In genomic region chr11:103141944-103142255, GRCm38 (mm10) we compare ENCODE assay signal across 8 mouse cellular contexts. TPM values are rescaled to one million over a fixed set of nuclear protein-coding genes. Genes with fewer than 3 reads are reported as not detected.
A peak's percentile ranks its signal among the peaks of the same experiment; 100 is the strongest.
DNase-seq lines count a peak whose midpoint lies in the region; ATAC-seq lines count a peak whose summit lies in the region.

No protein-coding gene starts in this region.

- H3K4me3 ChIP-seq in hindbrain, embryonic 15.5 days: no peak overlapping the region
- no peak overlapping the region for H3K4me3 ChIP-seq in liver, embryonic 15.5 days (replicated peaks)

- peak overlapping the region; percentile 14 for H3K9ac ChIP-seq in hindbrain, embryonic 15.5 days
- no peak overlapping the region for H3K9ac ChIP-seq in liver, embryonic 15.5 days

- H3K36me3 ChIP-seq in hindbrain, embryonic 15.5 days: peaks cover 19% of the 10 kb centered on the region
- peaks cover 19% of the 10 kb centered on the region for H3K36me3 ChIP-seq in liver, embryonic 15.5 days (replicated peaks)

- H3K27me3 ChIP-seq in hindbrain, embryonic 15.5 days: no peaks in the 10 kb centered on the region
- no peaks in the 10 kb centered on the region for H3K27me3 ChIP-seq in liver, embryonic 15.5 days

- intact Hi-C loops in heart, postnatal 25 days (cut with DNase I): no loop called here
- intact Hi-C loops in left cerebral cortex, postnatal 14 days (cut with DNase I): no loop called here

- peak overlapping the region; percentile 93 for H3K27ac ChIP-seq in hindbrain, embryonic 15.5 days (replicated peaks)
- peak overlapping the region; percentile 55 for H3K27ac ChIP-seq in liver, embryonic 15.5 days (replicated peaks)

- WGBS in hindbrain, embryonic 15.5 days: 22% methylated on average over 1 of the region's 1 CpGs
- 47% methylated on average over 1 of the region's 1 CpGs for WGBS in liver, embryonic 15.5 days (ENCODE audit: insufficient replicate concordance)

- ATAC-seq in hindbrain, embryonic 15.5 days (ENCODE audit: low FRiP score, low read depth): no peak
- peak; percentile 23; the same call in 1 of the 2 replicates for ATAC-seq in liver, embryonic 15.5 days (ENCODE audit: insufficient read depth)

- H3K4me1 ChIP-seq in hindbrain, embryonic 15.5 days (replicated peaks): peaks cover 26% of the 10 kb centered on the region
- H3K4me1 ChIP-seq in liver, embryonic 15.5 days (replicated peaks): peaks cover 55% of the 10 kb centered on the region

- H3K4me2 ChIP-seq in hindbrain, embryonic 15.5 days: peak overlapping the region; percentile 11; the same call in 1 of the 2 replicates
- no peak overlapping the region for H3K4me2 ChIP-seq in liver, embryonic 15.5 days

- peak; percentile 24 to 42 for DNase-seq in heart, adult 18-20 months
- DNase-seq in heart, postnatal 25 days (ENCODE audit: low spot score): no peak
- DNase-seq in brain, adult 2 months (ENCODE audit: low read depth, low spot score): peak; percentile 62
- DNase-seq in left cerebral cortex, adult 18-20 months (ENCODE audit: low spot score in 2 of 2): no peak
- DNase-seq in left cerebral cortex, postnatal 14 days (ENCODE audit: low spot score in 2 of 2): no peak
- DNase-seq in spleen, postnatal 10 days (ENCODE audit: low spot score in 2 of 2): no peak

- no peaks in the 10 kb centered on the region for H3K9me3 ChIP-seq in hindbrain, embryonic 15.5 days
- no peaks in the 10 kb centered on the region for H3K9me3 ChIP-seq in liver, embryonic 15.5 days (replicated peaks)

RNA-seq across cellular contexts. Expression of gene Hexim2, which starts 9.7 kb away (rescaled TPM):
- 1 to 10 TPM; 1.6 to 1.7 TPM for total RNA-seq in heart, adult 18-20 months (2021)
- 1 to 10 TPM; 1.3 to 2.3 TPM for total RNA-seq in heart, postnatal 25 days (2021)
- 23.5 and 28.4 TPM in 2 replicates for polyA plus RNA-seq in hindbrain, embryonic 15.5 days (2015; fragmentation: Nextera tagmentation; extraction: Ambion mirVana)
- polyA plus RNA-seq in liver, embryonic 15.5 days (2015; fragmentation: Nextera tagmentation; extraction: Ambion mirVana): 4.2 and 4.7 TPM in 2 replicates
- 10 to 100 TPM; 16.1 to 16.2 TPM for total RNA-seq in left cerebral cortex, adult 18-20 months (2021)
- 10 to 100 TPM; 15.4 TPM for total RNA-seq in left cerebral cortex, postnatal 14 days (2021)

RNA-seq across cellular contexts. Expression of gene Hexim1, which starts 25.9 kb away (rescaled TPM):
- 10 to 100 TPM; 20.0 to 21.5 TPM for total RNA-seq in heart, adult 18-20 months (2021)
- total RNA-seq in heart, postnatal 25 days (2021): 10 to 100 TPM; 17.5 to 18.8 TPM
- 3.7 and 3.9 TPM in 2 replicates for polyA plus RNA-seq in hindbrain, embryonic 15.5 days (2015; fragmentation: Nextera tagmentation; extraction: Ambion mirVana)
- 1.8 and 1.9 TPM in 2 replicates for polyA plus RNA-seq in liver, embryonic 15.5 days (2015; fragmentation: Nextera tagmentation; extraction: Ambion mirVana)
- 10 to 100 TPM; 42.6 to 52.8 TPM for total RNA-seq in left cerebral cortex, adult 18-20 months (2021)
- total RNA-seq in left cerebral cortex, postnatal 14 days (2021): 10 to 100 TPM; 43.7 to 45.4 TPM

RNA-seq across cellular contexts. Expression of gene Fmnl1, which starts 29.0 kb away (rescaled TPM):
- 10 to 100 TPM; 18.1 to 20.2 TPM for total RNA-seq in heart, adult 18-20 months (2021)
- 10 to 100 TPM; 15.1 to 18.2 TPM for total RNA-seq in heart, postnatal 25 days (2021)
- 7.0 and 7.8 TPM in 2 replicates for polyA plus RNA-seq in hindbrain, embryonic 15.5 days (2015; fragmentation: Nextera tagmentation; extraction: Ambion mirVana)
- 5.7 and 6.2 TPM in 2 replicates for polyA plus RNA-seq in liver, embryonic 15.5 days (2015; fragmentation: Nextera tagmentation; extraction: Ambion mirVana)
- total RNA-seq in left cerebral cortex, adult 18-20 months (2021): 100 to 1,000 TPM; 169 to 206 TPM
- 100 to 1,000 TPM; 132 to 143 TPM for total RNA-seq in left cerebral cortex, postnatal 14 days (2021)

RNA-seq across cellular contexts. Expression of gene Acbd4, which starts 40.4 kb away (rescaled TPM):
- 10 to 100 TPM; 28.6 to 41.4 TPM for total RNA-seq in heart, adult 18-20 months (2021)
- total RNA-seq in heart, postnatal 25 days (2021): 10 to 100 TPM; 36.7 to 39.0 TPM
- polyA plus RNA-seq in hindbrain, embryonic 15.5 days (2015; fragmentation: Nextera tagmentation; extraction: Ambion mirVana): 11.1 and 13.3 TPM in 2 replicates
- 60.6 and 60.9 TPM in 2 replicates for polyA plus RNA-seq in liver, embryonic 15.5 days (2015; fragmentation: Nextera tagmentation; extraction: Ambion mirVana)
- total RNA-seq in left cerebral cortex, adult 18-20 months (2021): 10 to 100 TPM; 85.2 to 90.4 TPM
- total RNA-seq in left cerebral cortex, postnatal 14 days (2021): 10 to 100 TPM; 71.3 to 71.5 TPM

RNA-seq across cellular contexts. Expression of gene Plcd3, which starts 40.4 kb away (rescaled TPM):
- 10 to 100 TPM; 11.0 to 14.5 TPM for total RNA-seq in heart, adult 18-20 months (2021)
- 10 to 100 TPM; 14.7 to 16.3 TPM for total RNA-seq in heart, postnatal 25 days (2021)
- polyA plus RNA-seq in hindbrain, embryonic 15.5 days (2015; fragmentation: Nextera tagmentation; extraction: Ambion mirVana): 3.7 and 4.4 TPM in 2 replicates
- 0.31 and 0.45 TPM in 2 replicates for polyA plus RNA-seq in liver, embryonic 15.5 days (2015; fragmentation: Nextera tagmentation; extraction: Ambion mirVana)
- 10 to 100 TPM; 20.4 to 21.7 TPM for total RNA-seq in left cerebral cortex, adult 18-20 months (2021)
- total RNA-seq in left cerebral cortex, postnatal 14 days (2021): 10 to 100 TPM; 14.1 to 14.7 TPM

Comparison
In these comparisons a context has a peak if more than half of its experiments do, and no peak if none do; other contexts are left out.
1. DNase-seq: peak in heart, adult 18-20 months (2 of 2) and brain, adult 2 months (single experiment); none in heart, postnatal 25 days (single experiment), left cerebral cortex, adult 18-20 months (0 of 2), left cerebral cortex, postnatal 14 days (0 of 2) and spleen, postnatal 10 days (0 of 2).
2. RNA of gene Hexim2, which starts 9.7 kb away (total RNA-seq): 16.1 to 16.2 TPM in left cerebral cortex, adult 18-20 months and 15.4 TPM in left cerebral cortex, postnatal 14 days; 1.3 to 2.3 TPM in heart, postnatal 25 days and 1.6 to 1.7 TPM in heart, adult 18-20 months; every median in the first group is over 4 times any median in the second.
3. RNA of gene Fmnl1, which starts 29.0 kb away (total RNA-seq): 169 to 206 TPM in left cerebral cortex, adult 18-20 months and 132 to 143 TPM in left cerebral cortex, postnatal 14 days; 18.1 to 20.2 TPM in heart, adult 18-20 months and 15.1 to 18.2 TPM in heart, postnatal 25 days; every median in the first group is over 4 times any median in the second.